Mouse (Mus musculus) G1E (cell line): ENCODE data around the gene Pknox2. TPM values are rescaled to one million over a fixed set of nuclear protein-coding genes. Genes with fewer than 3 reads are reported as not detected.

Source experiments
- ATAC-seq: 2 replicates; pipeline ENCODE4 v1.8.0; 2016; ENCODE audit warnings: mild to moderate bottlenecking; ENCODE audit not compliant: insufficient number of reproducible peaks, poor library complexity, low FRiP score, severe bottlenecking; ENCODE audit errors: extremely low read depth
- DNase-seq: peaks from one replicate; pipeline ENCODE4 v3.0.0; 2012; ENCODE audit warnings: low spot score
- H3K27me3 ChIP-seq: 2 replicates; pipeline ENCODE4 v1.6.1; 2012; ENCODE audit warnings: mild to moderate bottlenecking, low read length, inconsistent platforms; ENCODE audit not compliant: insufficient read depth
- H3K36me3 ChIP-seq: replicated peaks from 2 replicates; pipeline ENCODE3; 2012; ENCODE audit warnings: mild to moderate bottlenecking, inconsistent platforms
- H3K4me1 ChIP-seq: 2 replicates; pipeline ENCODE4 v1.6.1; 2012; ENCODE audit warnings: low read depth, low read length, inconsistent platforms, mixed read lengths; ENCODE audit not compliant: insufficient read depth
- H3K4me3 ChIP-seq: 2 replicates; pipeline ENCODE4 v1.5.1; 2012; ENCODE audit warnings: low read depth, mild to moderate bottlenecking, inconsistent platforms, low read length, moderate library complexity, mixed read lengths
- H3K9me3 ChIP-seq: replicated peaks from 2 replicates; pipeline ENCODE4 v1.6.1; 2012; ENCODE audit warnings: inconsistent platforms
- CTCF ChIP-seq: IDR thresholded peaks from 2 replicates; pipeline ENCODE4 v1.5.1; 2012; ENCODE audit warnings: low read depth, low read length, inconsistent platforms, mixed read lengths
- GATA1 ChIP-seq: IDR thresholded peaks from 2 replicates; pipeline ENCODE4 v1.6.1; 2012; ENCODE audit warnings: borderline replicate concordance, low read length, inconsistent platforms, mixed read lengths
- GATA2 ChIP-seq: IDR thresholded peaks from 2 replicates; pipeline ENCODE4 v1.6.1; 2012; ENCODE audit warnings: low read depth, low read length, inconsistent platforms, borderline replicate concordance
- POLR2AphosphoS5 ChIP-seq: IDR thresholded peaks from 2 replicates; pipeline ENCODE4 v1.6.1; 2012; ENCODE audit warnings: low read depth, low read length, inconsistent platforms; ENCODE audit not compliant: insufficient replicate concordance
- TAL1 ChIP-seq: conservative IDR thresholded peaks from 2 replicates; pipeline ENCODE4 v1.6.1; 2012; ENCODE audit warnings: low read depth, low read length, inconsistent platforms, mixed read lengths
- polyA plus RNA-seq: library from polyadenylated mRNA; stranded (reverse); fragments of >175 nt; gene quantifications from 2 replicates; pipeline ENCODE4 v1.2.3, GENCODE M21; 2012
- total RNA-seq, 2 experiments: library from RNA; stranded (forward) in 1 of 2; stranded (reverse) in 1 of 2; fragments of 200-1000 nt in 1 of 2; fragments of >200 nt in 1 of 2; fragmentation: Nextera tagmentation in 1 of 2; gene quantifications; 2 replicates each; pipeline ENCODE4 v1.2.3; 2014 to 2017

Gene Pknox2
- total RNA-seq (2014; fragmentation: Nextera tagmentation) (1.4 TPM in 1 of 2 replicates, not detected in the other), total RNA-seq (2017) (0.17 and 0.27 TPM in 2 replicates), polyA plus RNA-seq (not detected in 2 replicates)

GRCm38 (mm10) chr9:37147359-37147685, at the start of gene Pknox2:
Gene Pknox2 (minus strand): TSS chr9:37147407.
- Histone ChIP-seq H3K4me1 (no peaks in the 10 kb centered on the region), H3K27me3 (peaks cover 16% of the 10 kb centered on the region; the same call in 1 of the 2 replicates), H3K9me3 (no peaks in the 10 kb centered on the region), H3K36me3 (no peaks in the 10 kb centered on the region), H3K4me3 (no peak within 1 kb of the TSS)
- no peak for ATAC-seq
- TF ChIP-seq POLR2AphosphoS5: no peak
- TF ChIP-seq GATA1: no peak
- TF ChIP-seq TAL1: no peak
- TF ChIP-seq GATA2: no peak
- TF ChIP-seq CTCF: no peak
- DNase-seq: no peak

- no peaks in the 10 kb centered on the region for H3K4me1 ChIP-seq
- H3K36me3 ChIP-seq: no peaks in the 10 kb centered on the region
- H3K9me3 ChIP-seq: no peaks in the 10 kb centered on the region
- ATAC-seq (no peak), DNase-seq (no peak)
- no peak overlapping the region for H3K4me3 ChIP-seq
- TF ChIP-seq TAL1 (no peak), GATA1 (no peak), GATA2 (no peak), POLR2AphosphoS5 (no peak), CTCF (no peak)
- no peaks in the 10 kb centered on the region for H3K27me3 ChIP-seq
These were observed 40.8 kb upstream of the Pknox2 start for GRCm38 (mm10) chr9:37188024-37188423.

- H3K4me1 ChIP-seq: no peaks in the 10 kb centered on the region
- no peaks in the 10 kb centered on the region for H3K36me3 ChIP-seq
- H3K27me3 ChIP-seq: no peaks in the 10 kb centered on the region
- H3K4me3 ChIP-seq: no peak overlapping the region
- DNase-seq: no peak
- TF ChIP-seq POLR2AphosphoS5: no peak
- no peak for TF ChIP-seq CTCF
- TF ChIP-seq TAL1: no peak
- no peak for TF ChIP-seq GATA1
- TF ChIP-seq GATA2: no peak
- no peak for ATAC-seq
- H3K9me3 ChIP-seq: no peaks in the 10 kb centered on the region
These were observed 40.2 kb upstream of the Pknox2 start for GRCm38 (mm10) chr9:37187407-37187806.

GRCm38 (mm10) chr9:37183176-37183575, 36.0 kb upstream of the Pknox2 start:
- Histone ChIP-seq H3K36me3 (no peaks in the 10 kb centered on the region), H3K4me3 (no peak overlapping the region), H3K9me3 (no peaks in the 10 kb centered on the region), H3K27me3 (0 out of 2 replicates have a peak, but pooled peaks cover 11% of the 10 kb centered on the region), H3K4me1 (no peaks in the 10 kb centered on the region)
- ATAC-seq: no peak
- TF ChIP-seq GATA2: no peak
- TF ChIP-seq TAL1: no peak
- TF ChIP-seq CTCF: no peak
- no peak for TF ChIP-seq GATA1
- TF ChIP-seq POLR2AphosphoS5: no peak
- no peak for DNase-seq

- H3K4me3 ChIP-seq: no peak overlapping the region
- TF ChIP-seq GATA1: no peak
- no peak for TF ChIP-seq CTCF
- H3K36me3 ChIP-seq: no peaks in the 10 kb centered on the region
- DNase-seq (no peak), ATAC-seq (no peak)
- 0 out of 2 replicates have a peak, but pooled peaks cover 13% of the 10 kb centered on the region for H3K27me3 ChIP-seq
- H3K4me1 ChIP-seq: no peaks in the 10 kb centered on the region
- no peaks in the 10 kb centered on the region for H3K9me3 ChIP-seq
These were observed 34.4 kb upstream of the Pknox2 start for GRCm38 (mm10) chr9:37181596-37181995.

GRCm38 (mm10) chr9:37179596-37179995, 32.4 kb upstream of the Pknox2 start:
- no peak for ATAC-seq
- no peaks in the 10 kb centered on the region for H3K4me1 ChIP-seq

GRCm38 (mm10) chr9:37178911-37179310, 31.7 kb upstream of the Pknox2 start:
- no peaks in the 10 kb centered on the region for H3K36me3 ChIP-seq
- H3K4me3 ChIP-seq: no peak overlapping the region

More at GRCm38 (mm10) chr9:37179596-37179995, 32.4 kb upstream of the Pknox2 start:
- Histone ChIP-seq H3K9me3 (no peaks in the 10 kb centered on the region), H3K27me3 (0 out of 2 replicates have a peak, but pooled peaks cover 14% of the 10 kb centered on the region), H3K36me3 (no peaks in the 10 kb centered on the region), H3K4me3 (no peak overlapping the region)
- no peak for DNase-seq
- no peak for TF ChIP-seq CTCF
- TF ChIP-seq GATA1: no peak
- TF ChIP-seq GATA2: no peak
- TF ChIP-seq TAL1: no peak

More at GRCm38 (mm10) chr9:37178911-37179310, 31.7 kb upstream of the Pknox2 start:
- DNase-seq: no peak
- Histone ChIP-seq H3K9me3 (no peaks in the 10 kb centered on the region), H3K27me3 (0 out of 2 replicates have a peak, but pooled peaks cover 14% of the 10 kb centered on the region), H3K4me1 (no peaks in the 10 kb centered on the region)
- ATAC-seq: no peak
- TF ChIP-seq GATA2 (no peak), GATA1 (no peak), POLR2AphosphoS5 (no peak), CTCF (no peak), TAL1 (no peak)
